12 mouse cellular contexts compared by ENCODE assay signal in genomic region chr12:102619908-102620307, GRCm38 (mm10).
DNase-seq lines count a peak whose midpoint lies in the region; ATAC-seq and TF ChIP-seq lines count a peak whose summit lies in the region.
"Had no signal": no experiment of that assay in that cellular context is flagged by ENCODE, and none has a peak within 500 bp of the region (broad histone marks: within the 10 kb centered on the region; RNA-seq: fewer than 3 reads in every experiment).

No protein-coding gene starts in this region.

- no peak overlapping the region for H3K9ac ChIP-seq in liver, embryonic 14.5 days (replicated peaks)
- no peak overlapping the region for H3K9ac ChIP-seq in heart, embryonic 12.5 days

- no peak overlapping the region for H3K27ac ChIP-seq in liver, embryonic 14.5 days
- no peak overlapping the region for H3K27ac ChIP-seq in gastrocnemius, adult 2 months
- H3K27ac ChIP-seq in heart, embryonic 12.5 days (ENCODE audit: poor library complexity, severe bottlenecking): no peak overlapping the region

- ATAC-seq in liver, embryonic 14.5 days (ENCODE audit: insufficient read depth): peak; percentile 62; the same call in 1 of the 2 replicates
- no peak for ATAC-seq in heart, embryonic 12.5 days (ENCODE audit: insufficient number of reproducible peaks, low FRiP score)

- TF ChIP-seq EP300 in liver, embryonic 14.5 days (IDR thresholded peaks at IDR 0.05; ENCODE audit: low read depth): no peak

- intact Hi-C loops in gastrocnemius, adult 2 months (cut with DNase I): loop anchor here (5.0 kb wide), 1 partner anchor 82 kb away; the partner anchor contains the start of gene Itpk1

- no peak overlapping the region for H3K4me2 ChIP-seq in liver, embryonic 14.5 days (ENCODE audit: low read depth)
- no peak overlapping the region for H3K4me2 ChIP-seq in heart, embryonic 12.5 days

- H3K9me3 ChIP-seq in liver, embryonic 14.5 days (ENCODE audit: control insufficient read depth, low read length): no peaks in the 10 kb centered on the region
- H3K9me3 ChIP-seq in heart, embryonic 12.5 days (replicated peaks): no peaks in the 10 kb centered on the region

- H3K4me3 ChIP-seq in liver, embryonic 14.5 days (ENCODE audit: insufficient read depth in 1 of 2, low read depth in 2 of 2, low read length in 2 of 2): no peak overlapping the region
- no peak overlapping the region for H3K4me3 ChIP-seq in gastrocnemius, adult 2 months
- no peak overlapping the region for H3K4me3 ChIP-seq in heart, embryonic 12.5 days

- DNase-seq in spleen, postnatal 36 days (ENCODE audit: low spot score in 2 of 2): peak; percentile 36 to 52
- DNase-seq in spleen, adult 12 weeks (ENCODE audit: low spot score): no peak
- DNase-seq in kidney, adult 8-10 months: peak; percentile 56 to 75
- peak in 2 of 3 experiments; percentile 12 to 17 for DNase-seq in liver, embryonic 14.5 days (ENCODE audit: low read depth in 3 of 3, low spot score in 3 of 3)
- no peak for DNase-seq in gastrocnemius, adult 2 months
- DNase-seq in frontal cortex, adult 2 months (ENCODE audit: extremely low spot score in 1 of 2, low spot score in 1 of 2): no peak
- DNase-seq in lung, adult 18-20 months: no peak
- DNase-seq: cerebellum, adult 18-20 months; gastrocnemius, postnatal 14 days; lung, adult 2 months; midbrain, embryonic 14.5 days had no signal

- peaks cover 0 to 3% of the 10 kb centered on the region in 2 experiments; a peak in 1 of 4 replicates for H3K4me1 ChIP-seq in liver, embryonic 14.5 days (replicated peaks; ENCODE audit: control insufficient read depth in 2 of 2, insufficient read depth in 2 of 2, low read length in 1 of 2)
- peaks cover 26% of the 10 kb centered on the region for H3K4me1 ChIP-seq in heart, embryonic 12.5 days (replicated peaks)

- H3K36me3 ChIP-seq in liver, embryonic 14.5 days (replicated peaks; ENCODE audit: control insufficient read depth, insufficient read depth, low read depth): no peaks in the 10 kb centered on the region
- no peaks in the 10 kb centered on the region for H3K36me3 ChIP-seq in heart, embryonic 12.5 days

- TF ChIP-seq CTCF in liver, embryonic 14.5 days (IDR thresholded peaks at IDR 0.05; ENCODE audit: low read depth): no peak
- no peak for TF ChIP-seq CTCF in gastrocnemius, adult 2 months (IDR thresholded peaks at IDR 0.05)

- H3K27me3 ChIP-seq in liver, embryonic 14.5 days (ENCODE audit: control insufficient read depth, insufficient read depth, low read length): no peaks in the 10 kb centered on the region
- H3K27me3 ChIP-seq in heart, embryonic 12.5 days (replicated peaks): no peaks in the 10 kb centered on the region

- WGBS in liver, embryonic 14.5 days (ENCODE audit: insufficient replicate concordance): 29% methylated on average over 7 of the region's 7 CpGs
- WGBS in heart, embryonic 12.5 days: 71% methylated on average over 7 of the region's 7 CpGs

Comparison
In these comparisons a context has a peak if more than half of its experiments do, and no peak if none do; other contexts are left out.
1. DNase-seq: peak in spleen, postnatal 36 days (2 of 2), kidney, adult 8-10 months (2 of 2) and liver, embryonic 14.5 days (2 of 3); none in spleen, adult 12 weeks (single experiment), gastrocnemius, adult 2 months (single experiment), frontal cortex, adult 2 months (0 of 2) and lung, adult 18-20 months (0 of 2).